Mouse (Mus musculus) midbrain, embryonic 16.5 days (tissue): Measurements from ENCODE around the gene Cntnap4. TPM values are rescaled to one million over a fixed set of nuclear protein-coding genes. Genes with fewer than 3 reads are reported as not detected.

ENCODE experiments used
- ATAC-seq: fragments of 200-750 bp; cut with Nextera tagmentation; 2 replicates; pipeline ENCODE4 v1.8.0; 2017; ENCODE audit warnings: moderate TSS enrichment
- H3K27ac ChIP-seq: fragments of 300-500 bp; sonication (generic); 2 replicates; pipeline ENCODE4 v1.5.1; 2014; ENCODE audit warnings: mild to moderate bottlenecking, low read length, mixed read lengths
- H3K27me3 ChIP-seq: fragments of 300-500 bp; sonication (generic); 2 replicates; pipeline ENCODE4 v1.6.1; 2014; ENCODE audit warnings: low read depth, low read length, mixed read lengths; ENCODE audit not compliant: control insufficient read depth, insufficient read depth
- H3K36me3 ChIP-seq: fragments of 300-500 bp; sonication (generic); 2 replicates; pipeline ENCODE4 v1.6.1; 2014; ENCODE audit warnings: mild to moderate bottlenecking, low read length, moderate library complexity, mixed read lengths; ENCODE audit not compliant: control insufficient read depth, insufficient read depth
- H3K4me1 ChIP-seq: fragments of 300-500 bp; sonication (generic); 2 replicates; pipeline ENCODE4 v1.6.1; 2014; ENCODE audit warnings: mild to moderate bottlenecking, low read length, mixed read lengths; ENCODE audit not compliant: control insufficient read depth, insufficient read depth
- H3K4me2 ChIP-seq: fragments of 300-500 bp; sonication (generic); 2 replicates; pipeline ENCODE4 v1.6.1; 2014; ENCODE audit warnings: mild to moderate bottlenecking, low read length, mixed read lengths
- H3K4me3 ChIP-seq: fragments of 300-500 bp; sonication (generic); 2 replicates; pipeline ENCODE4 v1.5.1; 2014; ENCODE audit warnings: low read depth, mild to moderate bottlenecking, low read length, moderate library complexity, mixed read lengths
- H3K9ac ChIP-seq: fragments of 300-500 bp; sonication (generic); 2 replicates; pipeline ENCODE4 v1.6.1; 2014; ENCODE audit warnings: low read depth, low read length, mixed read lengths
- H3K9me3 ChIP-seq: fragments of 300-500 bp; sonication (generic); replicated peaks from 2 replicates; pipeline ENCODE4 v1.6.1; 2014; ENCODE audit warnings: mild to moderate bottlenecking, low read length, mixed read lengths; ENCODE audit not compliant: control insufficient read depth, poor library complexity, severe bottlenecking
- WGBS: fragments of 180-500 bp; shearing (Covaris S2); extraction: QIAGEN DNeasy Blood & Tissue Kit; methylation state at CpG from one replicate; pipeline ENCODE4 v1.1.7; 2014; 5-methylcytosine and 5-hydroxymethylcytosine counted together
- polyA plus RNA-seq: library from polyadenylated mRNA; unstranded; fragments of >200 nt; fragmentation: Nextera tagmentation; extraction: Ambion mirVana; gene quantifications from 2 replicates; pipeline ENCODE4 v1.2.1, GENCODE M21; 2015

Cntnap4 gene
- polyA plus RNA-seq, 1 experiment from 2014 or later: 23.0 TPM

DNA sequence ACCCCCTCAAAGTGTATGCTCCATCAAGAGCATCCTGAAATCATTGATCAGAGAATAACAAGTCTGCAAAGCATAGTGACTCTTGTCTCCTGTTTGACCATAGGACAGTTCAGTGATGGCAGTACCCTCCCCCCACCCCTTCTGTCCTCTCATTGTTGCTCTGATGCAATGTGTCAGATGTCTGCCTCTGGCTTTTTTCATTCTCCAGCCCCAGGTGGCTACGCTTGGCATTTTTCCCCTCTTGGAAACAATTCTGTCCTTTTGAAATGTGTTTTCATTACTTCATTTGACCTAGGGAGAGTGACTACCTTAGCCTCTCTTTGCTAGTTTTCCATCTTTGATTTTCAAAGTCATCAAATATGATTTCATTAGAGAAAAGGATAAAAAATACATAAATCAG is 104.8 kb downstream of the Cntnap4 start:
- no peak overlapping the region for H3K4me3 ChIP-seq

DNA sequence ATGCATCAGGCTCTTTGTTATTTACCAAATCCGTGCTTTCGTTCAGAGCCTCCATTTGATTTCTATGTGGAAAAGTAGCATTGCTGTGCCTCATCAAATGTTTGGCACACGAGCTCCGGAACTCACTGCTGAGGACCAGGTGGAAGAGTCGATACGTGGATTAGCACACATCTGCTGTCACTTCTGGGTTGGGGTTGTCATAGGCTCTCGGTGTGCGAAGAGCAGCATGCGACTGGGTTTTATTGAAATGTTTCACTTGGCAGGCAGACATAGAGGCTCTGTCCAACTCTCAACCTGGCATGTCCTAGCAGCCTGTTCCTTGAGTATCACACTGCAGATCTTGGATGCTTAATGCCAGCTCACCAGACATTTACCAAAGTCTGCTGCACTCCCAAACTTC is 111.9 kb downstream of the Cntnap4 start:
- H3K4me2 ChIP-seq: no peak overlapping the region
- no peaks in the 10 kb centered on the region for H3K27me3 ChIP-seq
- ATAC-seq: no peak
- no peak overlapping the region for H3K9ac ChIP-seq
- no peaks in the 10 kb centered on the region for H3K36me3 ChIP-seq
- H3K27ac ChIP-seq: no peak overlapping the region
- H3K4me1 ChIP-seq: no peaks in the 10 kb centered on the region
- H3K9me3 ChIP-seq: no peaks in the 10 kb centered on the region
- no peak overlapping the region for H3K4me3 ChIP-seq
- WGBS: 91% methylated on average over 9 of the region's 9 CpGs

More for the DNA sequence above, 104.8 kb downstream of the Cntnap4 start:
- Histone ChIP-seq H3K9me3 (0 out of 2 replicates have a peak, but pooled peaks cover 2% of the 10 kb centered on the region), H3K4me2 (no peak overlapping the region), H3K9ac (no peak overlapping the region), H3K27ac (no peak overlapping the region), H3K4me1 (no peaks in the 10 kb centered on the region), H3K27me3 (no peaks in the 10 kb centered on the region), H3K36me3 (no peaks in the 10 kb centered on the region)
- 52% methylated on average over 1 of the region's 1 CpGs for WGBS
- ATAC-seq: no peak

GRCm38 (mm10) chr8:112695708-112696107 is 125.9 kb downstream of the Cntnap4 start:
- no peak for ATAC-seq
- no peak overlapping the region for H3K4me3 ChIP-seq
- no peaks in the 10 kb centered on the region for H3K27me3 ChIP-seq
- no peak overlapping the region for H3K4me2 ChIP-seq
- no peaks in the 10 kb centered on the region for H3K36me3 ChIP-seq
- H3K9ac ChIP-seq: no peak overlapping the region
- no peaks in the 10 kb centered on the region for H3K9me3 ChIP-seq
- no peaks in the 10 kb centered on the region for H3K4me1 ChIP-seq
- no peak overlapping the region for H3K27ac ChIP-seq

GRCm38 (mm10) chr8:112698141-112698540 is 128.3 kb downstream of the Cntnap4 start:
- Histone ChIP-seq H3K4me1 (no peaks in the 10 kb centered on the region), H3K27me3 (no peaks in the 10 kb centered on the region), H3K4me2 (no peak overlapping the region), H3K9ac (no peak overlapping the region), H3K27ac (no peak overlapping the region), H3K4me3 (no peak overlapping the region), H3K9me3 (no peaks in the 10 kb centered on the region), H3K36me3 (no peaks in the 10 kb centered on the region)
- no peak for ATAC-seq
- 80% methylated on average over 3 of the region's 3 CpGs for WGBS

DNA sequence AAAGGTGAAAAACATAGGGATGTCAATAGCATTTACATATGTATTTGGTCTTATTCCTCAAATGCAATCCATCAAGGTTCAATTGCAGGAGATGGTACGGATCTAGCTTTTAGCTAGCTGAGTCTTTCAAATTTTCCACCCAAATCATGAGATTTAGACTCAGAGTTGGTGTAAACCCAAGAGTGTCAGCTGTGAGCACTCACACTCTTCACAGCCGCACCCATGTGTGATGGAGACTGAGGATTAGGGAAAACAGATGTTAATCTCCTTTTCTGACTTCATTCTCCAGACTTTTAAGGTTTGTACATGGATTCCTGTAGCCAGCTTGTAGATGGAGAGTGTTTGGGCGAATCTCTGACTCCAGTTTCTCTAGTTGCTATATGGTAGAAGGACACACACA is 147.1 kb downstream of the Cntnap4 start:
- no peak for ATAC-seq
- H3K27me3 ChIP-seq: no peaks in the 10 kb centered on the region
- H3K4me2 ChIP-seq: no peak overlapping the region
- no peak overlapping the region for H3K9ac ChIP-seq
- WGBS: 59% methylated on average over 3 of the region's 3 CpGs
- no peak overlapping the region for H3K27ac ChIP-seq
- H3K4me3 ChIP-seq: no peak overlapping the region
- no peaks in the 10 kb centered on the region for H3K4me1 ChIP-seq
- no peaks in the 10 kb centered on the region for H3K36me3 ChIP-seq
- no peaks in the 10 kb centered on the region for H3K9me3 ChIP-seq

GRCm38 (mm10) chr8:112724918-112725317 is 155.1 kb downstream of the Cntnap4 start:
- H3K36me3 ChIP-seq: no peaks in the 10 kb centered on the region
- H3K9ac ChIP-seq: no peak overlapping the region
- ATAC-seq: no peak
- no peaks in the 10 kb centered on the region for H3K4me1 ChIP-seq
- no peaks in the 10 kb centered on the region for H3K27me3 ChIP-seq
- H3K4me3 ChIP-seq: no peak overlapping the region
- no peaks in the 10 kb centered on the region for H3K9me3 ChIP-seq
- WGBS: 72% methylated on average over 9 of the region's 9 CpGs
- no peak overlapping the region for H3K4me2 ChIP-seq
- no peak overlapping the region for H3K27ac ChIP-seq

GRCm38 (mm10) chr8:112730583-112731432 is 161.0 kb downstream of the Cntnap4 start:
- Histone ChIP-seq H3K27me3 (no peaks in the 10 kb centered on the region), H3K4me1 (no peaks in the 10 kb centered on the region), H3K4me2 (no peak overlapping the region), H3K27ac (no peak overlapping the region), H3K4me3 (no peak overlapping the region), H3K36me3 (no peaks in the 10 kb centered on the region), H3K9ac (no peak overlapping the region), H3K9me3 (no peaks in the 10 kb centered on the region)
- no peak for ATAC-seq
- 82% methylated on average over 15 of the region's 15 CpGs for WGBS

- no peaks in the 10 kb centered on the region for H3K9me3 ChIP-seq
- H3K27ac ChIP-seq: no peak overlapping the region
- H3K4me2 ChIP-seq: no peak overlapping the region
- H3K27me3 ChIP-seq: no peaks in the 10 kb centered on the region
- WGBS: 83% methylated on average over 3 of the region's 3 CpGs
- H3K4me3 ChIP-seq: no peak overlapping the region
- H3K36me3 ChIP-seq: no peaks in the 10 kb centered on the region
- H3K4me1 ChIP-seq: no peaks in the 10 kb centered on the region
- no peak for ATAC-seq
- no peak overlapping the region for H3K9ac ChIP-seq
These were observed 165.7 kb downstream of the Cntnap4 start for GRCm38 (mm10) chr8:112735575-112735974.

DNA sequence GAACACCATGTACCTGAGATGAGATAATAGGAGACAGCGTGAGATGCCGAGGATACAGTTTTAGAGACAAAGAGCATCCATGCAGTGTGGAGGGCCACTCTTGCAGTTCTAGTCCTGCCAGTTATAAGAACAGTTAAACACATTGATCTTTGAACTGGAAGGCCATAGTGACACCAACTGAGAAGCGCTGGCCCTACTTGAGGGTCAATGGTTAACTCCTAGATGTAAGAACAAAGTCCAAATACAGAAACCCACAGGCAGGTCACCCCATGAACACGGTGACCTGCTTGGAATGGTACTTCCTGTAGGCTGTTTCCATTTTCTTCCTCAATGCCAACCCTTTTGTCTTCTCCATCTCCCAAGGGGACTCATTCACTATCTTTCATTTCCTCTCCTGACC is 173.5 kb downstream of the Cntnap4 start:
- H3K27me3 ChIP-seq: no peaks in the 10 kb centered on the region
- H3K9me3 ChIP-seq: no peaks in the 10 kb centered on the region
- ATAC-seq: no peak
- no peak overlapping the region for H3K9ac ChIP-seq
- 90% methylated on average over 4 of the region's 4 CpGs for WGBS
- H3K4me2 ChIP-seq: no peak overlapping the region
- H3K4me3 ChIP-seq: no peak overlapping the region
- no peaks in the 10 kb centered on the region for H3K4me1 ChIP-seq
- no peak overlapping the region for H3K27ac ChIP-seq
- H3K36me3 ChIP-seq: no peaks in the 10 kb centered on the region
